Mouse (Mus musculus) lung, postnatal 10 days (tissue): ENCODE results near the gene Ccdc162.

Source experiments
- DNase-seq: peaks from one replicate; pipeline ENCODE4 v3.0.0; 2021

Gene Ccdc162

GRCm38 (mm10) chr10:41716029-41716897 lies at the start of gene Ccdc162:
Gene Ccdc162 (minus strand): TSS chr10:41716634.
- peak; percentile 25 for DNase-seq

GRCm38 (mm10) chr10:41765586-41765985 lies 49.2 kb upstream of the Ccdc162 start:
- no peak for DNase-seq

- DNase-seq = no peak
Measured at GRCm38 (mm10) chr10:41763741-41764385, 47.4 kb upstream of the Ccdc162 start.

- no peak for DNase-seq
Measured at GRCm38 (mm10) chr10:41760866-41761265, 44.4 kb upstream of the Ccdc162 start.

GRCm38 (mm10) chr10:41758041-41758440 lies 41.6 kb upstream of the Ccdc162 start:
- no peak for DNase-seq

- no peak for DNase-seq
Measured at GRCm38 (mm10) chr10:41757226-41757625, 40.8 kb upstream of the Ccdc162 start.

- peak; percentile 11 for DNase-seq
Measured at GRCm38 (mm10) chr10:41751867-41752480, 35.5 kb upstream of the Ccdc162 start.

GRCm38 (mm10) chr10:41749306-41749705 lies 32.9 kb upstream of the Ccdc162 start:
- no peak for DNase-seq

GRCm38 (mm10) chr10:41746554-41746953 lies 30.1 kb upstream of the Ccdc162 start:
- DNase-seq = no peak

- no peak for DNase-seq
Measured at GRCm38 (mm10) chr10:41744006-41744405, 27.6 kb upstream of the Ccdc162 start.

GRCm38 (mm10) chr10:41740221-41740620 lies 23.8 kb upstream of the Ccdc162 start:
- DNase-seq = no peak

GRCm38 (mm10) chr10:41737245-41737644 lies 20.8 kb upstream of the Ccdc162 start:
- no peak for DNase-seq

- no peak for DNase-seq
Measured at GRCm38 (mm10) chr10:41735398-41735797, 19.0 kb upstream of the Ccdc162 start.

- no peak for DNase-seq
Measured at GRCm38 (mm10) chr10:41733214-41733613, 16.8 kb upstream of the Ccdc162 start.

GRCm38 (mm10) chr10:41731932-41732331 lies 15.5 kb upstream of the Ccdc162 start:
- no peak for DNase-seq

GRCm38 (mm10) chr10:41730746-41731145 lies 14.3 kb upstream of the Ccdc162 start:
- DNase-seq = no peak

GRCm38 (mm10) chr10:41726215-41726614 lies 9.8 kb upstream of the Ccdc162 start:
- DNase-seq = no peak

- DNase-seq = no peak
Measured at GRCm38 (mm10) chr10:41719587-41719986, 3.2 kb upstream of the Ccdc162 start.

- DNase-seq = no peak
Measured at GRCm38 (mm10) chr10:41715557-41715956, 877 bp downstream of the Ccdc162 start.

GRCm38 (mm10) chr10:41711467-41711866 lies 5.0 kb downstream of the Ccdc162 start:
- DNase-seq = no peak

- no peak for DNase-seq
Measured at GRCm38 (mm10) chr10:41710773-41711172, 5.7 kb downstream of the Ccdc162 start.

GRCm38 (mm10) chr10:41709341-41709740 lies 7.1 kb downstream of the Ccdc162 start:
- no peak for DNase-seq

- no peak for DNase-seq
Measured at GRCm38 (mm10) chr10:41699669-41700068, 16.8 kb downstream of the Ccdc162 start.

GRCm38 (mm10) chr10:41697040-41697439 lies 19.4 kb downstream of the Ccdc162 start:
- DNase-seq = peak; percentile 40
